Mouse (Mus musculus) limb, embryonic 13.5 days (tissue): Measurements from ENCODE around the gene Rcor1. TPM values are rescaled to one million over a fixed set of nuclear protein-coding genes. Genes with fewer than 3 reads are reported as not detected.
A peak's percentile ranks its signal among the peaks of the same experiment; 100 is the strongest.

ENCODE experiments used
- ATAC-seq: fragments of 200-750 bp; cut with Nextera tagmentation; 2 replicates; pipeline ENCODE4 v1.8.0; 2017; ENCODE audit warnings: low read depth, moderate number of reproducible peaks, moderate TSS enrichment; ENCODE audit not compliant: low FRiP score
- H3K27ac ChIP-seq: fragments of 300-500 bp; sonication (generic); 2 replicates; pipeline ENCODE4 v1.5.1; 2015; ENCODE audit warnings: inconsistent platforms, mild to moderate bottlenecking, moderate library complexity
- H3K27me3 ChIP-seq: fragments of 300-500 bp; sonication (generic); 2 replicates; pipeline ENCODE4 v1.6.1; 2015; ENCODE audit warnings: mild to moderate bottlenecking, inconsistent platforms
- H3K36me3 ChIP-seq: fragments of 300-500 bp; sonication (generic); 2 replicates; pipeline ENCODE4 v1.6.1; 2015; ENCODE audit warnings: inconsistent platforms, mild to moderate bottlenecking, moderate library complexity
- H3K4me1 ChIP-seq: fragments of 300-500 bp; sonication (generic); 2 replicates; pipeline ENCODE4 v1.6.1; 2015; ENCODE audit warnings: inconsistent platforms
- H3K4me2 ChIP-seq: fragments of 300-500 bp; sonication (generic); replicated peaks from 2 replicates; pipeline ENCODE4 v1.6.1; 2015; ENCODE audit warnings: inconsistent platforms, mild to moderate bottlenecking, moderate library complexity
- H3K4me3 ChIP-seq: fragments of 300-500 bp; sonication (generic); 2 replicates; pipeline ENCODE4 v1.5.1; 2015; ENCODE audit warnings: moderate library complexity, mild to moderate bottlenecking, inconsistent platforms
- H3K9ac ChIP-seq: fragments of 300-500 bp; sonication (generic); 2 replicates; pipeline ENCODE4 v1.6.1; 2015; ENCODE audit warnings: mild to moderate bottlenecking, inconsistent platforms
- H3K9me3 ChIP-seq: fragments of 300-500 bp; sonication (generic); 2 replicates; pipeline ENCODE4 v1.6.1; 2016; ENCODE audit warnings: inconsistent platforms
- WGBS: fragments of 180-500 bp; shearing (Covaris S2); methylation state at CpG from one replicate; pipeline ENCODE4 v1.1.7; 2015; 5-methylcytosine and 5-hydroxymethylcytosine counted together
- polyA plus RNA-seq: library from polyadenylated mRNA; unstranded; fragments of >200 nt; fragmentation: Nextera tagmentation; extraction: Ambion mirVana; gene quantifications from 2 replicates; pipeline ENCODE4 v1.2.1, GENCODE M21; 2015

The Rcor1 gene
- polyA plus RNA-seq, 1 experiment from 2014 or later = 11.1 TPM

DNA sequence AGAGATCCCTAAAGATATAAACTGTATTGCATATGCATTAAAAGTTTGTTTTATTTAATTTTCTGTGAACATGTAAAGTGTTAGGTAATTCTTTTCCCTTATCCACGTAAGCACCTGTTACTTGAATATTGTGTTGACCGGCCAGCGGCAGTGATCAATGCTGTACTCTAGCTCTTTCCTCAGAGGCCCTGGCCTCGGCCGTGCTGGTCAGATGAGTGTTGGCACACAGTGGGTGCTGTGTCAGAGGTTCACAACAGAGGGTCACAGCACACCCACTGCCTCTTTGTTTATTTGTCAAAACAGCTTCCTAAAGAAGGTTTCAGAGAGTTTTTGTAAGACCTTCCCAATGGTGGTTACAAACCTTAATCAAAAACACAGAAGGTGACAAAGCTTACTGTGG lies 75.4 kb downstream of the Rcor1 start:
- WGBS = 90% methylated on average over 5 of the region's 5 CpGs
- H3K4me1 ChIP-seq = no peaks in the 10 kb centered on the region
- H3K9me3 ChIP-seq = no peaks in the 10 kb centered on the region
- no peak overlapping the region for H3K27ac ChIP-seq
- H3K4me3 ChIP-seq = no peak overlapping the region
- ATAC-seq = no peak
- no peaks in the 10 kb centered on the region for H3K27me3 ChIP-seq
- peaks cover 90% of the 10 kb centered on the region for H3K36me3 ChIP-seq
- no peak overlapping the region for H3K4me2 ChIP-seq
- H3K9ac ChIP-seq = no peak overlapping the region

- H3K4me3 ChIP-seq = no peak overlapping the region
- H3K9me3 ChIP-seq = 0 out of 2 replicates have a peak, but pooled peaks cover 6% of the 10 kb centered on the region
- H3K27me3 ChIP-seq = no peaks in the 10 kb centered on the region
- no peak overlapping the region for H3K9ac ChIP-seq
- H3K4me1 ChIP-seq = no peaks in the 10 kb centered on the region
- H3K4me2 ChIP-seq = no peak overlapping the region
- no peak overlapping the region for H3K27ac ChIP-seq
- H3K36me3 ChIP-seq = peaks cover 72% of the 10 kb centered on the region
- 93% methylated on average over 5 of the region's 5 CpGs for WGBS
- ATAC-seq = no peak; the same call in 1 of the 2 replicates
These were observed 80.4 kb downstream of the Rcor1 start for GRCm38 (mm10) chr12:111119506-111120085.

DNA sequence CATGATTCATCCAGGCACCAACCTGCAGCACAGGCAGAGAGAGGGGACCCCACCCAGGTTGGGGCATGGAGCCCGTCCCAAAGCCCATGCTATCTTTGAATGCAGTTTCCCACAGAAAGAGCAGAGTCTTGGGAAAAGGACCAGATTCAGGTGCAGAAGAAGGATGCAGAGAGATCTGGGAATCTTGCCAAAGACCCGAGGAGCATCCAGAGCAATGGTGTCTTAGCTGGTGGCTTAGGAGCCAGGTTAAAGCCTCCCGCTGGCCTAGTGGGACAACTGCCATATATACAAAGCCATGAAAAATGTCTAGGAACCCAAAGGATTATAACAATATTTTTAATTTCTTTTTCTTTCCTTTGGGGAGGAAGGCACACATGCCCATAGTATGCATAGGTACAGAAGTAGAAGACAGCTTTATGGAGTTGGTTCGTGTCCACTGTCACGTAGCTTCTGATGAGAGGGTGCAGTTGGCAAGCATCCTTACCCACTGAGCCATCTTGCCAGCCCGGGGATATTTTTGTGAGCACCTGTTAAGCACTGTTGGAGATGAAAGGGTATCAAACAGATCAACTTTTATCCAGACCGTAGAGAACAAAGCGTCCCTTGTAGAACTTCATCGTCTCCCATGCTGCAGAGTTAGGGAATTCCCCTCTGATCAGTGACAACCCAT lies 82.0 kb downstream of the Rcor1 start:
- Histone ChIP-seq H3K9me3 (0 out of 2 replicates have a peak, but pooled peaks cover 6% of the 10 kb centered on the region), H3K4me2 (no peak overlapping the region), H3K36me3 (peaks cover 60% of the 10 kb centered on the region), H3K4me1 (no peaks in the 10 kb centered on the region), H3K27ac (no peak overlapping the region), H3K9ac (no peak overlapping the region), H3K4me3 (no peak overlapping the region), H3K27me3 (no peaks in the 10 kb centered on the region)
- WGBS = 90% methylated on average over 9 of the region's 9 CpGs
- no peak for ATAC-seq

DNA sequence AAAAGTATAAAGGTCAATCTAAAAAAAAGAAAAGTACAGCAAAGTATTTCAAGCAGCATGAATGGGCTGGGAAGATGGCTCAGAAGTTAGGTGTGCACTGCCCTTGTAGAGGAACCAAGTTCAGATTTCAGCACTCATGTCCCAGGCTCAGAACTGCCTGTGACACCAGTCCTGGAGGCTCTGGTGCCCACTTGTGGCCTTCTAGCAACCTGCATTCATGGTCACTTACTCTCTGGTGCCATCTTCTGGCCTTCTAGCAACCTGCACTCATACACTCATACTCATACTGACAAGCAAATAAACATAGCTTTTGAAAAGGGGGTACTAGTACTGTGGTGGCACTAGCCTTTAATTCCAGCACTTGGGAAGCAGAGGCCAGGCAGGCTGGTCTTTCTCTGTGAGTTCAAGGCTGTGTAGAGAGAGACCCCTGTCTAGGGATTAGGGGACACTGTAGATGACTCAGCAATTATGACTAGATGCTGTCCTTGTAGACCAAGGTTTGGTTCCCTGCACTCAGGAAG lies 83.2 kb downstream of the Rcor1 start:
- ATAC-seq = no peak
- Histone ChIP-seq H3K27ac (no peak overlapping the region), H3K36me3 (peaks cover 50% of the 10 kb centered on the region), H3K27me3 (no peaks in the 10 kb centered on the region), H3K4me2 (no peak overlapping the region), H3K9me3 (0 out of 2 replicates have a peak, but pooled peaks cover 6% of the 10 kb centered on the region), H3K9ac (no peak overlapping the region), H3K4me3 (no peak overlapping the region), H3K4me1 (no peaks in the 10 kb centered on the region)

DNA sequence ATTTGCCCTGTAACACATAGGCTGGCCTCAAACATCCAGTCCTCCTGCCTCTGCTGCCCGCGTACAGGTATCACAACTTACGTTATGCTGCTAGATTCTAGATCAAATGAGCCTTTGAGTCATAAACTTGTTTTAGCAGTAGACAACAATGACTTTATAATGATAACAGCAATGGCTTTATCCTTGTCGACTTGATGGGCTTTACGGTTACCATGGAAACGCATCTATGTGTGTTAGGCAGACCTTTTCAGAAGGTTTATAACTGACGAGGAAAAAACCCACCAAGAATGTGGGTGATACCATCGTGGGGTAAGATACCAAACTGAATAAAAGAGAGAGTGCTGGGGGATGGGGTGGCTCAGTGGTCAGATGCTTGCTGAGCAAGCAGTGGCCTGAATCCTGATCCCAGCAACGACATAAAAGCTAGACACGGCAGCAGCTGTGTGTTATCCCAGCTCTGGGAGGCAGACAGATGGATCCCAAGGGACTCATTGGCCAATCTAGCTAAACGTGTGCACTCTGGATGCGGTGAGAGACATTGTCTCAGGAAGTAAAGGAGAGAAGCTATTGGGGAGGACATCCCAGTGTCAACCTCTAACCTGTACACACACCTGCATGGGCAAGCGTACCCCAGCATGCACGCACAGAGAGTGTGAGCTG lies 85.6 kb downstream of the Rcor1 start:
- Histone ChIP-seq H3K4me2 (no peak overlapping the region), H3K9me3 (0 out of 2 replicates have a peak, but pooled peaks cover 6% of the 10 kb centered on the region), H3K27ac (no peak overlapping the region), H3K4me1 (no peaks in the 10 kb centered on the region), H3K9ac (no peak overlapping the region), H3K4me3 (no peak overlapping the region), H3K27me3 (no peaks in the 10 kb centered on the region), H3K36me3 (peaks cover 29% of the 10 kb centered on the region)
- no peak for ATAC-seq
- WGBS = 73% methylated on average over 14 of the region's 14 CpGs

DNA sequence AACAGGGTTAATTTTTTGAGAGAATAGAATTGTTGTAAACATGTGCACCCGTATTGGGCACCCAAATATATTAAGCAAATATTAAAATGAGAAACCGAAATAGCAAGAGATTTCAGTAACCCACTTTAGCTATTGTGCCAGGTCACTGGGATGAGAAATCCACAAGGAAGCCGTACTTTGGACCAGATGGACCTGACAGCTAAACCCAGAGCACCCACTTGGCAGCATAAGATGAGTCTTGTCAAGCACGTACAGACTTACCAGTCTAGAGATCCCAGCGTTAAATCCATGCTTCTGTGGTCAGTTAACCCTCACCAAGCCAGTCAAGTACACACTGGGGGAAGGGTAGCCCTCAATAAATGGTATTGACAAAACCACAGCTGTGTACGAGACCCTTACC lies 86.5 kb downstream of the Rcor1 start:
- no peak overlapping the region for H3K4me2 ChIP-seq
- H3K27me3 ChIP-seq = no peaks in the 10 kb centered on the region
- H3K4me3 ChIP-seq = no peak overlapping the region
- H3K27ac ChIP-seq = no peak overlapping the region
- H3K9ac ChIP-seq = no peak overlapping the region
- ATAC-seq = no peak
- 82% methylated on average over 6 of the region's 6 CpGs for WGBS
- H3K9me3 ChIP-seq = 0 out of 2 replicates have a peak, but pooled peaks cover 6% of the 10 kb centered on the region
- peaks cover 20% of the 10 kb centered on the region; the same call in 1 of the 2 replicates for H3K36me3 ChIP-seq
- no peaks in the 10 kb centered on the region for H3K4me1 ChIP-seq

- H3K9me3 ChIP-seq = no peaks in the 10 kb centered on the region
- no peak for ATAC-seq
- H3K36me3 ChIP-seq = no peaks in the 10 kb centered on the region
- peaks cover 9% of the 10 kb centered on the region; the same call in 1 of the 2 replicates for H3K4me1 ChIP-seq
- H3K27ac ChIP-seq = no peak overlapping the region
- no peaks in the 10 kb centered on the region for H3K27me3 ChIP-seq
- no peak overlapping the region for H3K4me3 ChIP-seq
- no peak overlapping the region for H3K4me2 ChIP-seq
- H3K9ac ChIP-seq = no peak overlapping the region
- 87% methylated on average over 7 of the region's 7 CpGs for WGBS
These were observed 95.0 kb downstream of the Rcor1 start for GRCm38 (mm10) chr12:111134169-111134568.

GRCm38 (mm10) chr12:111134791-111135733 lies 95.9 kb downstream of the Rcor1 start:
- ATAC-seq = no peak
- no peaks in the 10 kb centered on the region for H3K36me3 ChIP-seq
- no peaks in the 10 kb centered on the region for H3K27me3 ChIP-seq
- H3K4me1 ChIP-seq = peaks cover 9% of the 10 kb centered on the region; the same call in 1 of the 2 replicates
- peak overlapping the region; percentile 39; the same call in 1 of the 2 replicates for H3K27ac ChIP-seq
- no peak overlapping the region for H3K4me3 ChIP-seq
- H3K9ac ChIP-seq = no peak overlapping the region; the same call in 1 of the 2 replicates
- WGBS = 64% methylated on average over 19 of the region's 19 CpGs
- H3K9me3 ChIP-seq = no peaks in the 10 kb centered on the region
- no peak overlapping the region for H3K4me2 ChIP-seq

- H3K4me1 ChIP-seq = peaks cover 9% of the 10 kb centered on the region; the same call in 1 of the 2 replicates
- no peaks in the 10 kb centered on the region for H3K9me3 ChIP-seq
- no peak overlapping the region for H3K9ac ChIP-seq
- no peak overlapping the region for H3K4me2 ChIP-seq
- WGBS = 59% methylated on average over 3 of the region's 3 CpGs
- peak; percentile 51; the same call in 1 of the 2 replicates for ATAC-seq
- no peaks in the 10 kb centered on the region for H3K36me3 ChIP-seq
- H3K27me3 ChIP-seq = no peaks in the 10 kb centered on the region
- H3K27ac ChIP-seq = no peak overlapping the region
- no peak overlapping the region for H3K4me3 ChIP-seq
These were observed 96.8 kb downstream of the Rcor1 start for GRCm38 (mm10) chr12:111135953-111136352.

DNA sequence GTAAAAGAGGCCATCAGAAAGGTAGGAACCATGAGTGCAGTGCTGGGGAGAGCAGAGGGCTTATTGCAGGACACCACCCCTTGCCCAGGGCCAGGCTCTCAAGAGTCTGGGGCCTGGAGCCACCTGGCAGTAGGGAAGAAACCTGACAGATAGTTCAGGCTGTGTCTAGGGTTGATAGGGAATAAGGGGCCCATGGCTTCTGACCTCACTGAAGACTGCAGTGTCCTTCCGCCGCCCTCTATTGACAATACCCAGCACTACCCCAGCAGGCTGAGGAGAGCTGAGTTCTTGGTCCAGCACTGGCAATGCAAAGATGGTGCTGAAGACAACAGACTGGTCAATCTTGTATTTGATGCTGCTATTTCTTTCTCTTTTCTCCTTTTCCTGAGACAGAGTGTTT lies 97.9 kb downstream of the Rcor1 start:
- 60% methylated on average over 2 of the region's 2 CpGs for WGBS
- ATAC-seq = no peak
- no peak overlapping the region for H3K9ac ChIP-seq
- H3K4me3 ChIP-seq = no peak overlapping the region
- H3K9me3 ChIP-seq = no peaks in the 10 kb centered on the region
- H3K4me2 ChIP-seq = no peak overlapping the region
- no peaks in the 10 kb centered on the region for H3K27me3 ChIP-seq
- H3K4me1 ChIP-seq = peaks cover 9% of the 10 kb centered on the region; the same call in 1 of the 2 replicates
- no peak overlapping the region for H3K27ac ChIP-seq
- no peaks in the 10 kb centered on the region for H3K36me3 ChIP-seq

DNA sequence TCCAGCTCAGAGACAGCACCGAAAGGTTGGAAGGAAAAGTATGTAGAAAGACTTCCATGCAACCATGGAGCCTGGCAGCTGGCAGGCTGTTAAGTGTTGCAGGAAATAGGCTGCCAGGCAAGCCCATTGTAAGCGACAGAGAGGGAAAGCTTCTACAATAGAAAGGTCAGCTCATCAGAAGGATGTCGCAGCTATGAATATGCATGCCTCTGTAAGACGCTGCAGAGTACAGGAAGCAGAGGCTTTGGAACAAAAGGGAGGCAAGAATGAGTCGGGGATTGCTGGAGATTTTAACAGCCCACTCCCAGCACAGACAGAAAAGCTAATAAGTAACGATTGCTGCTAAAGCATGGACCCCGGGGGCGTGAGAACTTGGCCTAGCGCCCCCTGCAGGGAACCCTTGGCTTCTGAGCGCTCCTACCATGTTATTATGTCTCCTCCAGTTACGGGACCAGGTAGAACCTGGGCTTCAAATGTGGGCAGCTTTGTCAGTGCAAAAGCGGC lies 103.9 kb downstream of the Rcor1 start:
- no peak for ATAC-seq
- H3K4me2 ChIP-seq = peak overlapping the region; percentile 21
- no peaks in the 10 kb centered on the region; the same call in 1 of the 2 replicates for H3K27me3 ChIP-seq
- no peaks in the 10 kb centered on the region for H3K36me3 ChIP-seq
- 23% methylated on average over 12 of the region's 12 CpGs for WGBS
- no peak overlapping the region for H3K4me3 ChIP-seq
- peak overlapping the region; percentile 61; the same call in 1 of the 2 replicates for H3K27ac ChIP-seq
- peaks cover 27% of the 10 kb centered on the region for H3K4me1 ChIP-seq
- H3K9me3 ChIP-seq = no peaks in the 10 kb centered on the region
- H3K9ac ChIP-seq = no peak overlapping the region
